Mouse (Mus musculus) cortical plate, adult 2 months (tissue): ENCODE data around the gene Atp5d.

ENCODE experiments used
- CTCF ChIP-seq: fragments of 200-500 bp; IDR thresholded peaks from 2 replicates; pipeline ENCODE4 v1.5.1; 2011; ENCODE audit warnings: mild to moderate bottlenecking, control low read depth, low read length; ENCODE audit not compliant: insufficient read depth; ENCODE audit errors: extremely low read depth
- POLR2A ChIP-seq: fragments of 200-500 bp; IDR thresholded peaks from 2 replicates; pipeline ENCODE4 v1.6.1; 2011; ENCODE audit warnings: mild to moderate bottlenecking, low read length, control low read depth; ENCODE audit not compliant: insufficient read depth; ENCODE audit errors: extremely low read depth

DNA sequence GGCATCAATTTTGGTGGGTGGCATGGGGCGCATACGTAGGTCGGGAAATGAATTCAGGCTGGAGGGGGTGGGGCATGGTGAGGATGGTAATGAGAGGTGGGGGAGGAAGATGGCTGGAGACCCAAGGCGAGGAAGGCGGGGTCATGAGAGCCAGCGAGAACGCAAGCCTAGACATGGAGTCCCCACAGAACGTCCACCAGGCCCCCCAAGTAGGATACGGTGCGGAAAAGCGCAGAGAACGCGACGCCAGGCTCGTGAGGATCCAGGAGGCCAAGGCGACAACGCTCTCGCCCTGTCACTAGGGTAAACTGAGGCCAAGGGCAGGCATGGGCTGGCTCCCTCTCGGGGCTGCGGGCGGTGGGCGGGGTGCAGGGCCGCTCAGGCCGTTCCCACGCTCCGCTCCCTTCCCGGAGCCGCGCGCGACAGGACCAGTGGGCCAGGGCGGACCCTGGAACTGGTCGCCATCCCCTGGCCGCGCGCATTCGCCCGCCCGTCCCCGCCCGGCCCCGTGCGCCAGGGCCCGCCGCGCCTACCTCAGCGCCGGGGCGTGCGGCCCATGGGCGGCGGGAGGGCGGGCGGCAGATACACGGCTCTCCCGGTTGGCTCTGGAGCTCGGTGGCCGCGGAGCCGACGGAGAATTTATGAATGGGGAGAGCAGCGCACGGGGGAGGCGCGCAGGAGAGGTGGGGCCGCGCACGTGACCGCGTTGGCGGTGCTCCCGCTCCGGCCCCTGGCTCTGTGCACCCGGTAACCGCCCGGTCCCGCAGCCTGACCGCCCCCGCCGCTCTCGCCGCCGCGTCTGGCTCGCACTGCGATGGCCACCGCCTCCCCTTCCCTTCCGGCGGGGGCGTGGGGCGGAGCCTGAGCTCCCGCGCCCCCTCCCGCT lies at the start of gene Atp5d:
- TF ChIP-seq POLR2A (peak; percentile 44; the same call in 1 of the 2 replicates), CTCF (no peak)
